Mouse (Mus musculus) 416B (cell line): Measurements from ENCODE around the gene Iqsec3.
A peak's percentile ranks its signal among the peaks of the same experiment; 100 is the strongest.

Experiments used
- DNase-seq: peaks from one replicate; pipeline ENCODE4 v3.0.0; 2011; ENCODE audit warnings: low read depth

Iqsec3 gene

DNA sequence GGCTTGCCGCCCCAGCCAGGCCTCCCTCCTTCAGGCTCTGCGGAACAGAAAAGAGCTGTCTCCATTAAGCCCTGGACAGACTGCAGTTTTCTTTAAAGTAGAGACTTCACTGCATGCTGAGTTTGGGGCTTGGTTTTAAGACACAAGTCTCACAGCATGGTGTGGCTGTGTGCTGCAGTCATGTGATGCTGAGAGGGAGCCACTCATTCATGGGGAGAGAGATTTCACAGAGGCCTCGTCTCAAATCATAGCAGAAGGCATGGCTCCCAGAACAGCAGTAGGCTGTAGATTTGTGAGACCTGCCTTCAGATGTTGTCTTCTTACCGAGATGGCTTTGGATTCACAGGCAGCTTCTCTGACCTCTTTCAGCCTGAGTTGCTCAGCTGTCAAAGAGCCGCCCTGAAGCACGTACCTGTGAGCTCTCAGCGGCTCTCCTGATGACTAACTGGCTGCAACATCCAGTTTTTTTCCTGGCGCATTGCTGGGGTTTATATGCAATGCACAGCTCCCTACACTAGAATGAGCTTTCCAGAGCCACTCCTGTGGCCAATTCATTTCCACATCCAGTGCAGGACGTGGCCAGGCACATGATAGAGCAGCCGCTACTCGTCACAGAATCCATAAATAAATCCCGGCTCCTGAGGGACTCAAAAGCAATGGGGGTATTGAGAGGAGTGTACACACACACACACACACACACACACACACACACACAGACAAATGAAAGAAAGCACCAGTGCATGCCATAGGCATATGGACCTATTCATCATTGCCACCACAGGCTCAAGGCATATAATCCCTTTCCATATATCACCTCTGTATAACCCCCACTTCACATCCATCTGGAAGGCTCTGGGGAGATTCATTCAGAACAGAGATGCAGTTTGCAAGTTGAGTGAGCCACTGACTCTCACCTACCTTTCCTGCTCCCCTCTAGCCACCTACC, 18.7 kb downstream of the Iqsec3 start:
- DNase-seq: no peak

DNA sequence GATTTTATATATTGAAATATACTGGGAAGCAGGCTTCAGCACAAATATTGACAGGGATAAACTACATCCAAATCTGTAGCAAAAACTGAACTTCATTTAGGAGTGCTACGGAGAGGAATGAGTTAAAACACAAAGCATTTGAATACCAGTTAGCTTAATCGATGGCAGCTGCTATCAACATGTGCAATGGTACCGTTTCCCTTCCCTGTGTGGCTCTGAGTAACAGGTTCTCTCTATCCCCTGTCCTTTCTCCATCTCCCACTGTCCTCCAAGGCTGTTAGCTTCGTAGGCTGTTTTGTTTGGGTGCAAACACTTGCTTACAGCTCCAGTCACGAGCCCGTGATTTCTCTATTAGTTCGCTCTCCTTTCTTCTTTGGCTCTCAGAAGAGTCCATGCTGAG, 19.7 kb downstream of the Iqsec3 start:
- no peak for DNase-seq

DNA sequence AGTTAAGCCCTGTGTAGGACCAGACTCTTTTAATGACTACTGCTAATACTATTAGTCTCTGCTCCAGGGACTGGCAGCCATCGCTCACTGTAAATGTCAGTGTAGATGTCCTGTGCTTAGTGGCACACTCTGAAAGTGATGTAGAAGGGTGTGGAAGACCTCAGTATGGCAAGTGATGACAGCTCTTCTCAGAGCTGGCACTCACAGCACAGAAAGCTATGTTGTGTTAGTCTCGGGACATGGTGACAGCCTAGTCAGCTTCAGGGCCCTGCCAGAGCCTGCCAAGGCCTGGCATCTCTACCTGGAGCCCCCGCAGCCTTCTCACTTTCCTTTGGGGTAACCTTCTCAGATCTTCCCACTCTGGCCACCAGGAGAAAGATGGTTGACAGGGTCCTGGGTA, 21.8 kb downstream of the Iqsec3 start:
- DNase-seq: no peak

DNA sequence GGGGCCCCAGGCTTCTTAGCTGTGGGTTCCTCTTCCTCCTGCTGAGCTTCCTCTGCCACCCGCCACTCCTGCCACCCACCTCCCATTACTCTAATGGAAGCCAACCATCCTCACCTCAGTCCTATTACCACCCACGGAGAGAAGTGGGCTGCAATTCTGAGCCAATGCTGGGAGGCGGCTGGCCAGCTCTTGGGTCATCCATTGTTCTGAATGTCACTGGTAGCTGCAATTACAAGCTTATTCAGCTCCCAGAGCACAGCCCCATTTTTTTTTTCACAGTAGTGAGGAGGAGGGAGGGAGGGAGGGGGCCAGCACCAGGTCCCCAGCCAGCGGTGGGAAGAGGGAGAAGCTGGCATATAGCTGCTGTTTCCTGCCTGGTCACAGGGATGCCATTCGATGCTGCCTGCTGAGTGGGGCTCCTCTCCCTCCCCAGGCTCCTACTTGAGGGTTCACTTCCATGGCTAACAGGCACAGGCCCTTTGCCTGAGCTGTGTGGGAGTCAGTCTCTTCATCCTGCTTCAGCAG, 32.7 kb downstream of the Iqsec3 start:
- no peak for DNase-seq

DNA sequence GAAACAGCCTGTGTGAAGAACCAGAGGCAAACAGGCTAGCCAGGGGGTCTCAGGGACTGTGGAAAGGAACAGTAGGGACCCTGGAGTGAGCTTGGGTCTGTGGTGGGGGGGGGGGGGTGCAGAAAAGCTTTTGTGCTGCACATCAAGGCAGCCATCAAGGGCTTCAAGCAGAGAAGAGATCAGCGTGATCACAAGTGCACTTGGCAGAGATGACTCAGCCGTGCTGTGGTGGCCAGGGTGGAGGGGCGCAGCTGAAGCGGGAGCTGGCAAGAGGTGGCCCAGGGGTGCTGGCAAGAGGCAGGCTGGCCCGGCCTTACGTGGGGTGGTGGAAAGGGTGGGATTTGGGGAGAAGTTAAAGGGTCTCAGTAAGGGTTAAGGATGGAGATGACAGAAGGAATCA, 48.6 kb downstream of the Iqsec3 start:
- DNase-seq: no peak

DNA sequence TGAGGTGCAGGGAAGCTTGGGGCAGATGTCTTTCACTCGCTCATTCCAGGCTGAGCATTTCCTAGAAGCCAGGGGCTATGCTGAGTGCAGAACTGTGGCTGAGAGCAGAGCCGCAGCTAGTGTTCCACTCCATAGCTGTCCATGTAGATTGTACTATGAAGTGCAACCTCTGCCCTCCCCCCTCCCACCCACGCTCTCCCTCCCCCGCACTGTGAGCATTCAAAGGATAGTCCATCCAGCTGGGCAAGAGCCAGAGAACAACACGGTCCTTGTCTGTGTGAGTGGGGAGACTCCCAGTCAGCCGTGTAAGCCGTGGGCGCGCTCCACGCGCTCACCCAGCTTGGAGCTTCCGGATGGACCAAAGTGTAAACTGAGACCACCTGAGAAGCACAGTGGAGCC, 49.1 kb downstream of the Iqsec3 start:
- DNase-seq: no peak

DNA sequence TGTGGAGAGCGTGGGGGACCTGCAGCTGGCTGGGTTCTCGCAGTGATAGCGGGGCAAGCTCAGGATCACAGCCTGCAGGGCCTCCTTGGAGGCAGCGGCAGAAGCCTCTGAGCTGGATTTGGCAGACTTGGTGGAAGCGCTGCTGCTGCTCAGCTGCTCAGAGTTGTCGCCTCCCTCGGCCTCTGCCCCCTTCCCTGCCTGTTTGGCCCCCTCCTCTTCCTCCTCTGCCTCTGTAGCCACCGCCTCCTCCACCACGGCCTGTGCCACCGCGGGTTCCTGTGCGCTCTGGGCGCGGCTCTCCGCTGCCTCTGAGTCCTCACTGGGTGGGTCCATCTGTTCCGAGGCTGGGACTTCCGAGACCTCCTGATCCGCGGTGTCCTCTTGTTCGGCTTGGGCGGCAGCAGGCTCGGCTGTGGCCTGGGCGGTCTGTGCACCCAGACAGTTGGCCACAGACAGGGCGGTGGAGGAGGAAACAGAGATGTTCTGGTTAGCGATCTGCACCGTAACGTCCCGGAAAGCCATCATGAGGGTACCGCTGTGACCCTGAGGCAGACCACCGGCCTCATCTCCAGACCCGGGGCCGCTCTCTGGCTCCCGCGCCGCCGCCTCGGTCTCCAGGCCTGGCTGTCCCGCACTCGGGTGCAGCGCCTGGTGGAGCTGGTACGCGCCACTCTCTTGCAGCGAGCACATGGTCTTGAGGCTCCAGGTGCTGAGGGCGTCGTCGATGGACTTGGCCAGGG, 60.8 kb downstream of the Iqsec3 start:
- DNase-seq: no peak

DNA sequence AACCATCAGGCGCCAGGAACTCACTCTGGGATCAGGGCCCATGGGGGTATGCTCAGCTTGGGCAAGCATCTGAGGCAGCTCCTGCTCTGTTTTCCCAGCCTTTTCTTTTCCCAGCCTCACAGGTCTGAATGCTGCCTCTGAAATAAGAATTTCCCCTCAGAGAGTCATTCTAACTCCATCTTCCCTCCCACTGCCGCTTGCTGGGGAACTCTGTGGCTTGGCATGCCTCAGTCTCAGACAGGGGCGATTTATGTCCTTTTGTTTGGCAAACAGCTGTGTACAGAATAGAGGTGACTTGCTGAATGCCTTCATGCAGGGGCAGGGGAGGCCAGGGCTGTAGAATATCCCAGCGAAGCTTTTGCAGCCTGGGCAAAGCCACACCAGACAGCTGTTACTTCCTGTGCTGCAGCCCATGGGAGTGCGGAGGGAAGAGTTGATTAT, 65.9 kb downstream of the Iqsec3 start:
- no peak for DNase-seq

DNA sequence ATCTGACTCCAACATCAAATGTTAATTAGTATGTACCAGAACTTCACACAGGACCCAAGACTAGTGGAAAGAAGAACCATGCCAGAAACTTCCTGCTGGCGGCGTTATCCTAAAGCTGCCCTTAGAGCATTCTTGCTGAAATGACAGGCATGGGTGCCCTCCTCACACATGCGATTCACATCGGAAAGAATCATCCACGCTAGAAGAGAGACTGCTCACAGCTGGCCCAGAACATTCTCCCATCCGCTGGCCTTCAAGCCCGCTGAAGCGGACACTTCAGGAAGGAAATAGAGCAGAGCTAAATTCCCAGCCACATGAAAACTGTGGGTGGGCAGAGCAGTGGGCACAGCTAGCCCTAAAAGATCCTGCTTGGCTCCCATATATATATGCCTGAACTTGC, 68.2 kb downstream of the Iqsec3 start:
- no peak for DNase-seq

DNA sequence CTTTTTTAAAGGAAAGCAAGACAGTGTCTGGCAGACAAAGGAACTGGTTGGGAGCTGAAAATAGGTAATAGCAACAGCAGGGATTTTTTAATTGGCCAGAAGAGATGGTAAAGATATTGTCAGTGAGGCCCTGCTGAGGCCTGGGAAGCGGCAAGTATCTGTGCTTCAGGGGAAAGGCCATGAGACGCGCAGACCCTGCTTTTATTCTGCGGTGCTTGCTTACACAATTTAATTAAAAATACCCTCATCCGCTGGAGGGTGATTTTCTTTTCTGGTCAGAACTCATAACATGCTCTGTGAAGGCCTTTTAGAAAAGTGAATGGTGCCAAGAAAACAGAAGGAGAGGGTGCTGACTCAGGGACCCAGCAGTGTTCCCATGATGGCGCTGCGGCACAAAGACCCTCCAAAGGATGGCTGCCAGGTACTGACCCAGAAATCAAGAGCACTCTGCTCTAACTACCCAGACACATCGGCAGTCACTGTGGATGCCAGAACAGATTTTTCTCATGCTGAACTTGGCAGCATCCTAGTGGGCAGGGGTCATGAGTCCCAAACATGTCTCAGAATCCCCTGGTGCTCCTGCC, 70.7 kb downstream of the Iqsec3 start:
- no peak for DNase-seq

DNA sequence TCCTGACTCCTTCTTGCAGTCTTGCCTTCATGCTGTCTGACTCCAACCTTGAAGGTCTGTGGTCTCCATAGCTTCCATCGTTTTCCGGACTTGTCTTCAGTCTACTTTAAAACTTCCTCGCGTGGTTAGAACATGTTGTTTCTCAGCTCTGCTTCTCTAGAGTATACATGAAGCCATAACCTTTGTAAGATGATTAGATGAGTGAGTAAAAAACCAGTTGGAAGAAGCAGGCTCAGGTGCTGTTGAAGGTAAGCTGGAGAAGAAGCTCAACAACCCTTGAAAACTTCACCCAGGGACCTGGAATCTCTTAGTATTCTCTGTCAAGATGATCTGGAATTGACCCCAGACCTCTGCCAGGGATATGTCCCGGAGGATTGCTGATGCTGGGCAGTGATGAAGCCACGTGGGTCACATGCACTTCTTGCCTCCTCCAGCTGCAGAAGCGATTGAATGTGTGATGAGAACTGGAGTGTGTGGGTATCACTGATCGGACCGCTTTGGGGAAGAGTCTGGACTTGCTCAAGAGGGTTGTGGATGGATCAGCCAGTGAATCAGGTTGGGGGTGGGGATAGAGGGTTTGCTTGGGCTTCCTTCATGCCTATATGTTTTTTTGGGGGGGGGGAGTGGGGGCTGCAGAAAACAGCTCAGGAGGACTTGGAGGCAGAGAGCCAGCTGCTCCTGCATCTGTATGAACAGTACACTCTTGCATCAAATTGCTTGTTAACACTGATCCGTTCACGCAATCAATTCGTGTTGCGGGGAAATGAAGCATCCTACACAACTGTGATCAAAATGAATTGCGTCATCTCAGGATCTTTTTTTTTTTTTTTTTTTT, 71.4 kb downstream of the Iqsec3 start:
- DNase-seq: no peak

DNA sequence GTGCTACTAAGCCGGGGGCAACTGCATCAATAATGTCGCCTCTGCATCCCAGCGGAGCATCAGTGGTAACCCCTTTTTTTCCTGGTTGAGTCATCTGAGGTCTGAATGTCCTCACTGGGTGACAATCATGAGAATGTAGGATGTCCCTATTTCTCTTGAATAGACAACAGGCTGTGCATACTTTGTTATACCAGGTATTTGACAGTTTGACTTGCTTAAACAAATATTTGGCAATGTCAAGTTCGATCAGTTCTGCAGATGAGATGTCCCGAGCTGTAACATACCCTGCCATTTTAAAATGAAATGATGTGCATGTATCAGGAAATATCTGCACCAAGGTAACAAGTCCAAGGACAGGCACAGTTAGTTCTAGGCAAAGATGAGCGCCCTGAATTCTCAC, 72.3 kb downstream of the Iqsec3 start:
- DNase-seq: no peak

DNA sequence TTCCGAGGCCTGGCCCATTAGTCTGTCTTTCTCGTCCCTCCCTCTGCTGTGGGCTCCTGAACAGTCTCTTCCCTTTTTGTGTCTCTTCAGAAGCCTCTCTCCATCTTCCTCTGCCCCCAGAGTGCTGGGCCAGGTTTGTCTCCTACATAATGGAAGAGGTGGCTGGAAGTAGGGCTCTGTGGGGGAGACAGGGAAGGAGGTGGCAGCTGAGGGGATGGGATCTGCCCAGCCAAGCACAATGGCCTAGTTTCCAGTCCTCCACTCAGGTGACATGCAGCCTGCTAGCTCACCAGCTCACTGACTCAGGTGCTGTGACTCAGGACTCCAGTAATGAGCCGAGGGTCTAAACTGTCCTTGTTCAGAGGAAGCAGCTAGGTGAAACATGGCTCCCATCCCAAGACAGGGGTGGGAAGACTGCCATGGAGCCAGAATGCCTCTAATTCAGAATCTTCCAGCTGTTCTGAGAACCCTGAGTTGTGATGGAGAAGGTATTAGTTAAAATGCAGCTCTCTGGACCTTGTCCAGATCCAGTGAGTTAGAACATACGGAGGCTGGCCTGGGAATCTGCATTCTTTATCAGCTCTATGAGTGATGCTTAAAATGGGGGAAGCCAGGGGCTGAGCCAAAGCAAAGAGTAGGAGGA, 80.7 kb downstream of the Iqsec3 start:
- no peak for DNase-seq

DNA sequence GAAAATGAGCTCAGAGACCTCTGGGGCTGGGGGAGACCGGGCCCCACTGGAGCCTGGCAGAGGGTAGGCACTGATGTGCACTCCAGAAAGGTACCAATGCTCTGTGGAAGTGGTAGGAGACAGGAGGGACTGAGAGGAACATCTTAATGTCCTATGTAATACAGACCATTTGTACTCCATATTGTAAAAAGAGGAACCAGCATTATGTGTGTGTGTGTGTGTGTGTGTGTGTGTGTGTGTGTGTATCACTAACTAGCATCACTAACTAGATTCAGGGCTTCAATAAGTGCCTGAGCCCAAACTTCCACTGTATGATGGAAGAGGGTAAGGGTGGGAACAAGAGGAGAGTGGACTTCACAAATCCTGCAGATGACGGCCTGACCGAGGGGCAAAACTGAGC, 88.1 kb downstream of the Iqsec3 start:
- DNase-seq: peak; percentile 31

DNA sequence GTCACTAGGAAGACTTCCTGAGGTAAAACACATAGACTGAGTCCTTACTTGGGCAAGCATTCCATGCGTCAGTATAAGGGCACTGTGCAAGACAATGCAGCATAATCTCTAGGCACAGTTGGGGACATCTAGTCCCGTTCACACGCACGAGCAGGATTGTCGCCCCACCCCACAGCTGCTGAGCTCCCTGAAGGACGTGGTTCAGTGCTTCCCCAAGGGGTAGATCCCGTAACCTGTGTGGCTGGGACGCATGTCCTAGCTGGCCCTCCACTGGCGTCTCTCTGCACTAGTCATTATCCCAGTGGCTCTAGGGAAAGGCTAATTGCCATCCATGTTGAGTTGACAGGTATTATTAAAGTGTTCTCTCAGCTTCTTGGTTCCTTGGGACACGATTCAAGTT, 91.4 kb downstream of the Iqsec3 start:
- no peak for DNase-seq

DNA sequence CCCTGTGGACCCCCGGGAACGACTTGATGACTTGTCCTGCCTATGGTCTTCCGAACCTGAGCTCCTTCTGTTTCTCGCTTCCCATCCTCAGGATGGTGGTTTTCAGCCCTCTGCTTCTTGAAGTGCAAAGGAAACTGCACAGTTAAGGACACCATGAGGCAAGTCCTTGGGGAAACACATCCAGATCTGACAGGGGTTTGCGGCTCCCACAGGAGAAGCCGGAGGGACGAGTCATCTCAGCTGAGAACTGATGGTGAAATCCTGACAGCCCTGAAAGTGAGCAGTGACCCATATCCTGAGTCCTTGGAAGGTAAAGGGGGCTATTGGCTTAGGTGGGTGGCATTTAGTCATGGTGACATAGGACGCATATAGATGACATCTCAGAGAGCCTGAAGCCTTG, 92.9 kb downstream of the Iqsec3 start:
- DNase-seq: no peak

DNA sequence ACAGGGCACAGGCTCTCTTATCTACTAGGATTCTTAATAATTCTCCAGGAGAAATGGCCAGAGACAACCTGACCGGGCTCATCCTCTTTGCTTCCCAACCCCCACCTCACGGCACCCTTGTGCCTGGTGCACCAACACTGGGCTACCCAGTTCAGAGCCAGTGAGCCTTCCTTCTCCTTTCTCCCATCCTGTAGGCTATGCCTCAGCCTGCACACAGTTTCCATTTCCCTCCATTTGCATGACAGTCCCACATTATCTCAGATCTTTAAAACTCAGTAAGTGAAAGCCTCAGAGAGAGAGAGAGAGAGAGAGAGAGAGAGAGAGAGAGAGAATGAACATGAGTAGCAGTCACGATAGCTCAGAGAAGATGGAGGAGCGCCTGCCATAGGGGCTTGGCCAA, 95.2 kb downstream of the Iqsec3 start:
- DNase-seq: no peak

DNA sequence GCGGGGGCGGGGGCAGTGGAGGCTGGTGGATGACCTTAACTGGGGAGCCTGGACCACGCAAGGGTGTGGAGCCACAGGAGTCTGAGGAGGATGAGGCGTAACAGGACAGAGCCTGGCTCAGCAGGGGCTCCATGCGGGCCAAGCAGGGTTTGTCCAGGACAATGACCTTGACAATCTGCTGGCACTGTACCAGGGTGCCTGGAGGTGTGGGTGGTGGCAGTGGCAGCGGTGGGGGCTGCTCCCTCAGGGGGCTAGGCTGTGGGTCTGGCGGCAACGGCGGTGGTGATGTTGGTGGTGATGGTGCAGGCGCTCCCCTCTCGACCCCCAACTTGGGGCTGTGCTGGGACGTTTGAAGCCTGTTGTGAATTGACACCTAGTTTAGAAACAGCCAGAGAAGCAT, 97.3 kb downstream of the Iqsec3 start:
- no peak for DNase-seq

DNA sequence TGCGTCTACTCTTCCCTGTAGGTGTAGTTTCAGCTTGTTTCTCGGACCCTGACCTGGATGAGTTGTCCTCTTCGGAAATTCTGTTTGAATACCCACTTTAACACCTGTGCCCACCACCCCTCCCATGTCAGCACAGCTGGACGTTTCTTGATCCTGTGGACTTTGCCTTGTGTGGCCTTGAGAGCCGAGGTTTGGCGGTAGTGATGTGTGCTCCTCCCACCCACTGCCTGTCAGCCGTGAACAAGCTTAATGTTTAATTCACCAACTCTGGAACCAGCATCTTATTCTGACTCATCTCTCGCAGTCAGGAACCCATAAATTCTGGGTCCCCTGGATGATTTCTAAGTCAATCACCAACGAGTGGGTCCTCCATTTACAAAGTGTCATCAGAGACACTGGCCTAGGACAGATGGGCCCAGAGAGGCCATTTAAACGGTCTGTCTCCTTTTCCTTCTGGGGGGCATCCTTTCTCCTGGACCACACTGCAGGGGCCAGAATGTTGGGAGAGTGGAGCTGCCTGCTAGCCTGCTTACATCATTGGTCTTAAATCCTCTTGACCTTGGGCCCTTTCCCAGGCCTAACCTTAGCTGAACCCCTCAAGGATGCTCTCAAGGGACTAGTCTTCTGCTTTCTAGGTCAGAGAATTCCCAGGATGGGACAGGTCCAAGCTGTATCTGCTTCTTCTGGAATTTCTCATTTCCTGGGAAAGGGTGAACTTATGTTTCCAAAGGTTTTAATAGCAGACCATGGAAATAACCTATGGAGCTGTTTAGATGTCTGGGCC, 102.1 kb downstream of the Iqsec3 start:
- DNase-seq: no peak

DNA sequence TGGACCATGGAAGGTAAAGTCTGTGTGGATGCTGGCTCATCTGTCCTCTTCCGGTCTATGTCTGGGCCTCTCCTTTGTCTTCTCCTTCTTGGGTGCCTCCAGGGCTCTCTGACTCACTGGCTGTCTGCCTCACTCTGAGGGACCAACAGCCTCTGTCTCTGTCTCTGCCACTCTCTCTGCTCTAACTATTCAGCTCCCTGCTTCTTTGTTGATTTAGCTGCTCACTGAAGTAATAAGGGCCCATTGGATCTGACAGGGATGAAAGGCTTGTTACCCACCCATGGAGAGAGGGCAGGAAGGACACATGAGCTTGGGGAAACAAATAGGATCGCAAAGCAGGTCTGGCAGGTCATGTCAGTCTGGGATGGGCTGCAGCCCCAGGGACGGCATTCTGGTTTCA, 106.4 kb downstream of the Iqsec3 start:
- no peak for DNase-seq

DNA sequence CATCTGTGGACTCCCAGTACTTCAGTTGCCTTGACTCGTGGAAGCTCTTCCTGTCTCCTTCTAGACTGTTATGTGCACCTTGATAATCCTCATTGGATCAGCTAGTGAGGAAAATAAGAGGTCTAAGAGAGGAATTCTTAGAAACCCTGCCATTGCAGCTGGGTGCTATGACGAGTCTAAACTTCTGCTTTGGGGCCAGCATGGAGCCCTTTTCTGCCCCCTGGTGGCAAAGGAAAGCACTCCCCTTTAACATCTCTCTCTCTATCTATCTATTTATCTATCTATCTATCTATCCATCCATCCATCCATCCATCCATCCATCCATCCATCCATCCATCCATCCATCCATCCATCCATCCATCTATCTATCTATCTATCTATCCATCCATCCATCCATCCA, 106.9 kb downstream of the Iqsec3 start:
- peak; percentile 65 for DNase-seq
